Mouse (Mus musculus): ENCODE measurements around the gene Siglecg. TPM values are rescaled to one million over a fixed set of nuclear protein-coding genes. Genes with fewer than 3 reads are reported as not detected.

Gene Siglecg
- 7.8 and 11.8 TPM in 2 replicates for polyA plus RNA-seq (2012; rRNA removed)

DNA sequence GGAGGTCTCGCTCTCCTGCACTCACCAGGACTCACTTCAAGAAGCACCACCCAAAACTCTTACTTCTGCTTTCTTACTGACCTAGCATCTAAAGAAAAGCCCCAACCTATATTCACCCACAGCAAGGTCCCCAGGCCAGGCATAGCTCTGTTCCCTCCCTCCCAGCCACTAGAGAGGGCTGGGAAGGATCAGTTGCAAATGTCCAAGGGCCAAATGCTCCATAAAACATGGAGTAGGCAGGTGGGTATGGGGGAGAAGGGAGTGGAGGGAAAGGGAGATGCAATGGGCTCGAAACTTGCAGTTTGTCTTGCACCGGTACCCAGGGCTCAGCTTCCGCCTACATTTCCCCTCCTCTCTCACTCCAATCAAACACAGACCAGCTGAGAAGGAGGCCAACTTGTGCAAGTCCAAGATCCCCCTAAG, at the start of gene Siglecg:
Gene Siglecg, plus strand, starts transcription at position 74 of the 423 bp plus-strand sequence.
- H3K36me3 ChIP-seq (ENCODE audit: control insufficient read depth, insufficient read depth, low read length): no peaks in the 10 kb centered on the region
- peak within 1 kb of the TSS; percentile 29 for H3K4me3 ChIP-seq (ENCODE audit: low read depth, low read length)
- WGBS: 59% methylated on average over 4 of the region's 4 CpGs
- TF ChIP-seq POLR2A (IDR thresholded peaks at IDR 0.05; ENCODE audit: low read depth, low read length) (no peak), CTCF (IDR thresholded peaks at IDR 0.05; ENCODE audit: extremely low read depth, insufficient read length, insufficient replicate concordance, low read depth, low read length) (no peak)
- no peaks in the 10 kb centered on the region for H3K4me1 ChIP-seq (ENCODE audit: control insufficient read depth, insufficient read depth, insufficient read length, low read length)
- H3K27me3 ChIP-seq (ENCODE audit: control insufficient read depth, insufficient read depth, low read length): no peaks in the 10 kb centered on the region
- no peak within 1 kb of the TSS; the same call in 1 of the 2 replicates for H3K27ac ChIP-seq (ENCODE audit: insufficient read depth, low read depth, low read length)

GRCm38 (mm10) chr7:43358556-43358955, 49.4 kb upstream of the Siglecg start:
- WGBS: 56% methylated on average over 3 of the region's 3 CpGs
- H3K27ac ChIP-seq (ENCODE audit: insufficient read depth, low read depth, low read length): no peak overlapping the region
- H3K4me1 ChIP-seq (ENCODE audit: control insufficient read depth, insufficient read depth, insufficient read length, low read length): peaks cover 7% of the 10 kb centered on the region
- H3K36me3 ChIP-seq (ENCODE audit: control insufficient read depth, insufficient read depth, low read length): no peaks in the 10 kb centered on the region
- H3K27me3 ChIP-seq (ENCODE audit: control insufficient read depth, insufficient read depth, low read length): no peaks in the 10 kb centered on the region
- no peak overlapping the region for H3K4me3 ChIP-seq (ENCODE audit: low read depth, low read length)
- TF ChIP-seq POLR2A (IDR thresholded peaks at IDR 0.05; ENCODE audit: low read depth, low read length) (no peak), CTCF (IDR thresholded peaks at IDR 0.05; ENCODE audit: extremely low read depth, insufficient read length, insufficient replicate concordance, low read depth, low read length) (no peak)

- Histone ChIP-seq H3K4me1 (ENCODE audit: control insufficient read depth, insufficient read depth, insufficient read length, low read length) (no peaks in the 10 kb centered on the region), H3K27ac (ENCODE audit: insufficient read depth, low read depth, low read length) (no peak overlapping the region), H3K27me3 (ENCODE audit: control insufficient read depth, insufficient read depth, low read length) (no peaks in the 10 kb centered on the region), H3K4me3 (ENCODE audit: low read depth, low read length) (no peak overlapping the region), H3K36me3 (ENCODE audit: control insufficient read depth, insufficient read depth, low read length) (no peaks in the 10 kb centered on the region)
- TF ChIP-seq CTCF (IDR thresholded peaks at IDR 0.05; ENCODE audit: extremely low read depth, insufficient read length, insufficient replicate concordance, low read depth, low read length) (no peak), POLR2A (IDR thresholded peaks at IDR 0.05; ENCODE audit: low read depth, low read length) (no peak)
- WGBS: 85% methylated on average over 1 of the region's 1 CpGs
Measured at GRCm38 (mm10) chr7:43361442-43361841, 46.6 kb upstream of the Siglecg start.

- no peaks in the 10 kb centered on the region for H3K27me3 ChIP-seq (ENCODE audit: control insufficient read depth, insufficient read depth, low read length)
- no peak overlapping the region for H3K27ac ChIP-seq (ENCODE audit: insufficient read depth, low read depth, low read length)
- no peak overlapping the region for H3K4me3 ChIP-seq (ENCODE audit: low read depth, low read length)
- H3K4me1 ChIP-seq (ENCODE audit: control insufficient read depth, insufficient read depth, insufficient read length, low read length): no peaks in the 10 kb centered on the region
- no peaks in the 10 kb centered on the region for H3K36me3 ChIP-seq (ENCODE audit: control insufficient read depth, insufficient read depth, low read length)
- WGBS: 38% methylated on average over 4 of the region's 4 CpGs
- no peak for TF ChIP-seq POLR2A (IDR thresholded peaks at IDR 0.05; ENCODE audit: low read depth, low read length)
Measured at GRCm38 (mm10) chr7:43362021-43362420, 46.0 kb upstream of the Siglecg start.

GRCm38 (mm10) chr7:43378226-43378625, 29.8 kb upstream of the Siglecg start:
- H3K27me3 ChIP-seq (ENCODE audit: control insufficient read depth, insufficient read depth, low read length): no peaks in the 10 kb centered on the region
- no peaks in the 10 kb centered on the region for H3K36me3 ChIP-seq (ENCODE audit: control insufficient read depth, insufficient read depth, low read length)
- 15% methylated on average over 5 of the region's 5 CpGs for WGBS
- H3K4me1 ChIP-seq (ENCODE audit: control insufficient read depth, insufficient read depth, insufficient read length, low read length): no peaks in the 10 kb centered on the region
- no peak for TF ChIP-seq POLR2A (IDR thresholded peaks at IDR 0.05; ENCODE audit: low read depth, low read length)
- no peak for TF ChIP-seq CTCF (IDR thresholded peaks at IDR 0.05; ENCODE audit: extremely low read depth, insufficient read length, insufficient replicate concordance, low read depth, low read length)
- no peak overlapping the region for H3K4me3 ChIP-seq (ENCODE audit: low read depth, low read length)
- no peak overlapping the region for H3K27ac ChIP-seq (ENCODE audit: insufficient read depth, low read depth, low read length)

GRCm38 (mm10) chr7:43392349-43393121, 15.5 kb upstream of the Siglecg start:
- Histone ChIP-seq H3K4me3 (ENCODE audit: low read depth, low read length) (no peak overlapping the region), H3K4me1 (ENCODE audit: control insufficient read depth, insufficient read depth, insufficient read length, low read length) (0 out of 2 replicates have a peak, but pooled peaks cover 1% of the 10 kb centered on the region), H3K27me3 (ENCODE audit: control insufficient read depth, insufficient read depth, low read length) (no peaks in the 10 kb centered on the region), H3K36me3 (ENCODE audit: control insufficient read depth, insufficient read depth, low read length) (no peaks in the 10 kb centered on the region), H3K27ac (ENCODE audit: insufficient read depth, low read depth, low read length) (no peak overlapping the region)
- TF ChIP-seq CTCF (IDR thresholded peaks at IDR 0.05; ENCODE audit: extremely low read depth, insufficient read length, insufficient replicate concordance, low read depth, low read length): no peak
- TF ChIP-seq POLR2A (IDR thresholded peaks at IDR 0.05; ENCODE audit: low read depth, low read length): no peak
- 72% methylated on average over 8 of the region's 8 CpGs for WGBS

DNA sequence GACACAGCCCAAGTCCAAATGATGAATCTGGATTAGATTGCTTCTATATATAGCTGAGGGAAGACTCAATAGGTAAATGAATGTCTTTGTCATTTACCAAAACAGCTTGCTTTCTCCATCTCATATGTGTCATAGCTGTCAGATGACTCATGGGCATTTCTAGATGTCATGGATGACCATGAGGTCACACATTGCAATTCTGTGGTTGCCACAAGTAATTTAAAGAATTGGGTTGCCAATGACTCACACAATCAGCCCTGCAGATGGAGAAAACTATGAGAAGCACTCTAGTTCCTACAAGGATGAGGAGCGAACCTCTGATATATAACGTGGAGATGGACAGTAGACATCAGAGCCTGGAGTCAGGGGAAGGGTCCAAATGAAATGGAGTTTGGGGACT, 8.5 kb upstream of the Siglecg start:
- TF ChIP-seq POLR2A (IDR thresholded peaks at IDR 0.05; ENCODE audit: low read depth, low read length) (no peak), CTCF (IDR thresholded peaks at IDR 0.05; ENCODE audit: extremely low read depth, insufficient read length, insufficient replicate concordance, low read depth, low read length) (no peak)
- Histone ChIP-seq H3K36me3 (ENCODE audit: control insufficient read depth, insufficient read depth, low read length) (no peaks in the 10 kb centered on the region), H3K27me3 (ENCODE audit: control insufficient read depth, insufficient read depth, low read length) (no peaks in the 10 kb centered on the region), H3K27ac (ENCODE audit: insufficient read depth, low read depth, low read length) (no peak overlapping the region), H3K4me1 (ENCODE audit: control insufficient read depth, insufficient read depth, insufficient read length, low read length) (no peaks in the 10 kb centered on the region), H3K4me3 (ENCODE audit: low read depth, low read length) (no peak overlapping the region)
- WGBS: 82% methylated on average over 2 of the region's 2 CpGs
